Mouse (Mus musculus) lung, adult 18-20 months (tissue): Measurements from ENCODE around the gene Klf1.

Source experiments
- DNase-seq, 2 experiments: peaks; one replicate each; pipeline ENCODE4 v3.0.0; 2022; ENCODE audit warnings: mixed read lengths in 2 of 2

Klf1 gene

GRCm38 (mm10) chr8:84936041-84936961 is 34.6 kb downstream of the Klf1 start:
- DNase-seq = no peak

GRCm38 (mm10) chr8:84936962-84937546 is 35.3 kb downstream of the Klf1 start, which contains the start of gene Mast1:
Gene Mast1, minus strand, starts transcription at chr8:84937359.
- peak; percentile 34 to 43 for DNase-seq

GRCm38 (mm10) chr8:84937620-84938485 is 36.1 kb downstream of the Klf1 start:
- no peak for DNase-seq

- no peak for DNase-seq
Measured at GRCm38 (mm10) chr8:84943699-84944098, 42.0 kb downstream of the Klf1 start.

DNA sequence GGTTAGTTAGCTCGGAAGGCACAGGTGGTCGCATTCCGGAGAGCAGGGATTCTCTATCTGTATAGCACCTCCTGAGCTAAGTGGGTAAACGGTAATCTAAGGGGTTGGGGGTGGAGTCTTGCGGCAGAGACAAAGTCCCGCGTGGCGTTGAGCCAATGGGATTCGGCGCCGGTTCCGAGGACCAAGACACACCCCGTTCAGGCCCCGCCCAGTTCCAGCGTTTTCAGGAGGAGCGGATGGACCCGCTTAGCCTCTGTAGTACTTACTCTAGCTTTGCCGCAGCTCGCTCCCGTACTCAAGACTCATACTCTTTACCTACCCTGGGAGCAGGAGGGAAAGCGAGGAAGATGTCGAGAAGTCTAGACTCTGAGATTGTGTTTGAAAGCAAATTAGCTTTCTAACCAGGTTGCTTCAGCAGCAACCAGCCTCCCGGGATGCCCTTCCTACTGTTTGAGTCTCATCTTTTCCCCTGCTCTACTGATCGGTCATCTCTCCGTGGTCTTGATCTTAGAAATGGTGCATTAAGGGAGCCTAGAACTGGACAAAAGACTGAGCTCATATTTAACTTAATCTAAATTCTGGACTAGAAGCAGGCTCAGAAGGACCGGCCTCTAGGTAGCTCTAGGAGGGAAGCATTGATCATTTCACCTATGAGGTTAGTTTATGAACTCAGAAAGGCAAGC is 42.9 kb downstream of the Klf1 start:
- DNase-seq = peak in 1 of 2 experiments; percentile 33

GRCm38 (mm10) chr8:84945235-84945632 is 43.5 kb downstream of the Klf1 start:
- no peak for DNase-seq

- DNase-seq = no peak
Measured at GRCm38 (mm10) chr8:84945633-84946527, 44.2 kb downstream of the Klf1 start.

GRCm38 (mm10) chr8:84946528-84947240 is 45.0 kb downstream of the Klf1 start, which contains the start of gene Rtbdn:
Gene Rtbdn, plus strand, starts transcription at chr8:84946991.
- DNase-seq = no peak

DNA sequence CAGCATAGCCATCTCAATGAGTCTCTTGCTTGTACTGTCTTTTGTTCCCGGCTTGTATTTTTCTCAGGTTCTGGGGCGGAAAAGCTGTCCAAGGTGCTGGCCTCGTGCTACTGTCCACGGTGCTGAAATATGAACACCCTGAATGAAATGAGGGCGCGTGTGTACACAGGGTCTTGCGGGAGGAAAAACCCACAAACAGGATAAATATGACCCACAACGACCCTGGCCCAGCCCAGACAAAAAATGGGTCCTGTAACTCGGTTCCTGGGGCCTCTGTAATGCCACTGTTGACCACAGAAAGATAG is 45.5 kb downstream of the Klf1 start:
- no peak for DNase-seq

GRCm38 (mm10) chr8:84949753-84950152 is 48.0 kb downstream of the Klf1 start:
- DNase-seq = no peak

DNA sequence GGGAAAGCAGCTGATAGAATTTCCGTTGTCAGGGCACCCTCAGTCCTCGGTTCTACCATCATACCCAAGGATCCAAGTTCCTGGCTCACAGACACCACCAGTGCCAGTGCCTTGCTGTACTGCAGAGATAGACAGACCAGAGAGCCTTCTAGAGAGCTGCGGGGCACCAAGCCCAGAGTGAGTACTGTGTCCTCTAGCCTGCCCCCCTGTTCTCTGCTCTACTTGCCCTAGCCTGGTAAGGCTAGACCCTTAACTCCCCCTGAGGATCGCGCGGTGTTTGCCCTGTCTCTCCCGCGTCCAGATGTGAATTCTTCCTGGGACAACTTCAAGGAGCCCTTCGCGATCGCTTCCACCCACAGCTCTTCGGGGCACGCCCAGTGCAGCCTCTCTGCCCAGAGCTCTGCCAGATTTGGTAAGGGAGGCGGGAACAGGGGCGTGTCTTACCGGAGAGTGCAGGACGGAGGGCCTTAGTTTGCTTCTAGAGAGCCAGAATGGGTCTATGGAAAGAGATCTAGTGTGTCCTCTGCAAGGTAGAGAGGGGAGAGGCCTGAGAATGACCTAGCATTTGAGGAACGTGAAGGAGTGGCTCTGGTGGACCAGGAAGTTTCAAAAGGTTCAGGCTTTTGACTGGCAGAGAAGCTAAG is 51.0 kb downstream of the Klf1 start:
- peak; percentile 80 to 82 for DNase-seq
